In the genomic region with DNA sequence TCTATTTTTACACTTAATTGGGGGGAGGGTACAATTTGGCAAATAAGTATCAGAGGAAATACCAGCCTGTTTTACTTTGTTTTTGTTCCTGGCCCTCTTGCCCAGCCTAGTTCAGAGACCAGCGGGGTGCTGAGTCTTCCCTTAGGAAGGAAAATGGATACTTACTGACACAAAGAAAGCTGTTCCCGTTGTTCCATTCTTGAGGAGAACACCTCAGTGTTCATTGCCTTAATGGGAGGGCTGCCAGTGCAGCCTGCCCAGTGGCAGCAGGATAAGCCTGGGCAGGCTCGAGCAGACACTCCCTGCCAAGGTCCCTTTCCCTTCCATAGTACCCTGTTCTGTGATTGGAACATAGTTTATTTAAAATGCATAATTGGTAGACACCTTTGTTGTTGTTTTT, we compare ENCODE assay signal across 10 mouse cellular contexts.
DNase-seq lines count a peak whose midpoint lies in the region; ATAC-seq and TF ChIP-seq lines count a peak whose summit lies in the region.
"Had no signal": no experiment of that assay in that cellular context is flagged by ENCODE, and none has a peak within 500 bp of the region (broad histone marks: within the 10 kb centered on the region; RNA-seq: fewer than 3 reads in every experiment).

No protein-coding gene starts in this region.

- peaks cover 26% of the 10 kb centered on the region for H3K4me1 ChIP-seq in kidney, adult 2 months (ENCODE audit: control insufficient read depth, insufficient read depth, low read length)
- H3K4me1 ChIP-seq in kidney, embryonic 14.5 days (ENCODE audit: control insufficient read depth, insufficient read depth, low read length) = peaks cover 15% of the 10 kb centered on the region; the same call in 1 of the 2 replicates
- peaks cover 7% of the 10 kb centered on the region; the same call in 1 of the 2 replicates for H3K4me1 ChIP-seq in intestine, postnatal 0 days (replicated peaks; ENCODE audit: control insufficient read depth, insufficient read depth, low read length)
- peaks cover 18% of the 10 kb centered on the region for H3K4me1 ChIP-seq in neural tube, embryonic 15.5 days
- H3K4me1 ChIP-seq in hindbrain, postnatal 0 days (ENCODE audit: insufficient read depth, low read length) = 0 out of 2 replicates have a peak, but pooled peaks cover 4% of the 10 kb centered on the region
- H3K4me1 ChIP-seq: liver, embryonic 13.5 days had no signal

- TF ChIP-seq CTCF in kidney, adult 2 months (conservative IDR thresholded peaks at IDR 0.05; ENCODE audit: insufficient read depth, insufficient read length, low read depth, low read length) = no peak
- TF ChIP-seq CTCF in intestine, postnatal 0 days (IDR thresholded peaks at IDR 0.05; ENCODE audit: low read depth) = no peak
- no peak for TF ChIP-seq CTCF in hindbrain, postnatal 0 days (IDR thresholded peaks at IDR 0.05; ENCODE audit: low read depth)

- no peak for TF ChIP-seq POLR2A in kidney, adult 2 months (IDR thresholded peaks at IDR 0.05; ENCODE audit: low read depth, low read length)

- no peak overlapping the region for H3K4me3 ChIP-seq in kidney, adult 2 months (ENCODE audit: insufficient read depth, low read depth, low read length)
- H3K4me3 ChIP-seq in kidney, embryonic 14.5 days (ENCODE audit: low read length) = no peak overlapping the region
- H3K4me3 ChIP-seq in intestine, postnatal 0 days (ENCODE audit: low read depth, low read length) = no peak overlapping the region
- H3K4me3 ChIP-seq in neural tube, embryonic 15.5 days (replicated peaks) = no peak overlapping the region
- H3K4me3 ChIP-seq in hindbrain, postnatal 0 days (ENCODE audit: low read length) = no peak overlapping the region
- H3K4me3 ChIP-seq: liver, embryonic 13.5 days; midbrain, embryonic 13.5 days had no signal

- 30% methylated on average over 3 of the region's 3 CpGs for WGBS in kidney, adult 2 months
- WGBS in kidney, embryonic 14.5 days = 55% methylated on average over 3 of the region's 3 CpGs
- WGBS in intestine, postnatal 0 days = 46% methylated on average over 3 of the region's 3 CpGs
- WGBS in neural tube, embryonic 15.5 days = 37% methylated on average over 3 of the region's 3 CpGs
- WGBS in hindbrain, postnatal 0 days = 38% methylated on average over 3 of the region's 3 CpGs

- H3K27me3 ChIP-seq in kidney, adult 2 months (replicated peaks; ENCODE audit: control insufficient read depth, insufficient read depth, low read length) = no peaks in the 10 kb centered on the region
- H3K27me3 ChIP-seq in kidney, embryonic 14.5 days (ENCODE audit: control insufficient read depth, insufficient read depth, low read length) = no peaks in the 10 kb centered on the region
- H3K27me3 ChIP-seq in intestine, postnatal 0 days (replicated peaks; ENCODE audit: control insufficient read depth, insufficient read depth, low read length) = no peaks in the 10 kb centered on the region
- H3K27me3 ChIP-seq in neural tube, embryonic 15.5 days (replicated peaks) = no peaks in the 10 kb centered on the region
- no peaks in the 10 kb centered on the region for H3K27me3 ChIP-seq in hindbrain, postnatal 0 days (ENCODE audit: insufficient read depth, low read length)
- H3K27me3 ChIP-seq: liver, embryonic 13.5 days; midbrain, embryonic 13.5 days had no signal

- H3K27ac ChIP-seq in kidney, adult 2 months (ENCODE audit: insufficient read depth, low read depth, low read length) = peak overlapping the region; percentile 36
- H3K27ac ChIP-seq in kidney, embryonic 14.5 days (ENCODE audit: low read depth, low read length) = no peak overlapping the region
- peak overlapping the region; percentile 23; the same call in 1 of the 2 replicates for H3K27ac ChIP-seq in intestine, postnatal 0 days (ENCODE audit: low read depth, low read length)
- no peak overlapping the region for H3K27ac ChIP-seq in neural tube, embryonic 15.5 days (replicated peaks)
- no peak overlapping the region for H3K27ac ChIP-seq in hindbrain, postnatal 0 days
- H3K27ac ChIP-seq: liver, embryonic 13.5 days; midbrain, embryonic 13.5 days had no signal

- peak; percentile 46 for DNase-seq in kidney, adult 2 months
- DNase-seq in R1 (ENCODE audit: low read depth, low spot score) = peak; percentile 79
- peak; percentile 67 to 73 for DNase-seq in cerebellum, adult 18-20 months
- no peak for DNase-seq in embryo, embryonic 10.5 days (ENCODE audit: low spot score)
- DNase-seq in hindbrain, postnatal 0 days (ENCODE audit: low spot score) = no peak
- DNase-seq: liver, embryonic 13.5 days had no signal

- H3K36me3 ChIP-seq in kidney, adult 2 months (ENCODE audit: control insufficient read depth, insufficient read depth, low read length) = no peaks in the 10 kb centered on the region
- no peaks in the 10 kb centered on the region for H3K36me3 ChIP-seq in kidney, embryonic 14.5 days (ENCODE audit: control insufficient read depth, insufficient read depth, low read length)
- H3K36me3 ChIP-seq in intestine, postnatal 0 days (ENCODE audit: control insufficient read depth, insufficient read depth) = no peaks in the 10 kb centered on the region
- H3K36me3 ChIP-seq in neural tube, embryonic 15.5 days = peaks cover 2% of the 10 kb centered on the region
- no peaks in the 10 kb centered on the region; the same call in 1 of the 2 replicates for H3K36me3 ChIP-seq in hindbrain, postnatal 0 days (ENCODE audit: insufficient read depth, low read length)
- H3K36me3 ChIP-seq: liver, embryonic 13.5 days had no signal

- H3K4me2 ChIP-seq in kidney, embryonic 14.5 days (replicated peaks; ENCODE audit: low read depth, low read length) = no peak overlapping the region
- no peak overlapping the region; the same call in 1 of the 2 replicates for H3K4me2 ChIP-seq in intestine, postnatal 0 days (replicated peaks; ENCODE audit: low read depth)
- H3K4me2 ChIP-seq in neural tube, embryonic 15.5 days = no peak overlapping the region
- no peak overlapping the region for H3K4me2 ChIP-seq in hindbrain, postnatal 0 days (ENCODE audit: low read depth, low read length)
- H3K4me2 ChIP-seq: liver, embryonic 13.5 days; midbrain, embryonic 13.5 days had no signal

- H3K9ac ChIP-seq in kidney, embryonic 14.5 days (ENCODE audit: low read depth, low read length) = no peak overlapping the region
- H3K9ac ChIP-seq in intestine, postnatal 0 days (ENCODE audit: low read depth, low read length) = no peak overlapping the region
- no peak overlapping the region for H3K9ac ChIP-seq in neural tube, embryonic 15.5 days (replicated peaks)
- no peak overlapping the region for H3K9ac ChIP-seq in hindbrain, postnatal 0 days (replicated peaks; ENCODE audit: low read length)
- H3K9ac ChIP-seq: liver, embryonic 13.5 days; midbrain, embryonic 13.5 days had no signal

- no peak for ATAC-seq in kidney, embryonic 14.5 days (ENCODE audit: low FRiP score, low TSS enrichment)
- no peak for ATAC-seq in intestine, postnatal 0 days
- no peak for ATAC-seq in neural tube, embryonic 15.5 days (ENCODE audit: low FRiP score)
- ATAC-seq in hindbrain, postnatal 0 days = no peak
- ATAC-seq: midbrain, embryonic 13.5 days had no signal

- H3K9me3 ChIP-seq in kidney, embryonic 14.5 days (ENCODE audit: control insufficient read depth, low read length) = no peaks in the 10 kb centered on the region
- H3K9me3 ChIP-seq in intestine, postnatal 0 days (ENCODE audit: control insufficient read depth) = no peaks in the 10 kb centered on the region
- H3K9me3 ChIP-seq in neural tube, embryonic 15.5 days (replicated peaks) = no peaks in the 10 kb centered on the region
- no peaks in the 10 kb centered on the region for H3K9me3 ChIP-seq in hindbrain, postnatal 0 days (ENCODE audit: low read length)
- H3K9me3 ChIP-seq: liver, embryonic 13.5 days; midbrain, embryonic 13.5 days had no signal

Comparison
In these comparisons a context has a peak if more than half of its experiments do, and no peak if none do; other contexts are left out.
1. H3K27ac ChIP-seq: peak in kidney, adult 2 months (single experiment) and intestine, postnatal 0 days (single experiment); none in kidney, embryonic 14.5 days (single experiment), neural tube, embryonic 15.5 days (single experiment) and hindbrain, postnatal 0 days (single experiment).
2. DNase-seq: peak in kidney, adult 2 months (single experiment), R1 (single experiment) and cerebellum, adult 18-20 months (2 of 2); none in embryo, embryonic 10.5 days (single experiment) and hindbrain, postnatal 0 days (single experiment).